Mouse (Mus musculus): ENCODE results near the gene Trmt10c.

Gene Trmt10c

DNA sequence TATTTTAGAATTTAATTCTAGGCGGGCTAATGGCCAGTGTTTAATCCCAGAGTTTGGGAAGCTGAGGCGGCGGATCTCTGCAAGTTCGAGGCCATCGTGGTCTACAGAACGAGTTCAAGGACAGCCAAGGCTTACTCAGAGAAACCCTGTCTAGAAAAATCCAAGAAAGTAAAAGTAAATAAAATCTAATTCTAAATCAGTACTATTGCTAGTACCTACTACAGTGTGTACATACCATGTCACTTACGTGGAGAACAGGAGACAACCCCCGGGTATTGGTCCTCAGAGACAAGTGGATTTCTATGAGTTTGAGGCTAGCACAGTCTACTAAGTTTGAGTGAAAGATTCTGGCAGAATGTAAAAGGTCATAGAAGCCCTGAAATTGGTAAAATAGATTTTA, 471 bp upstream of the Trmt10c start:
- no peak for DNase-seq

- no peak for DNase-seq
These were observed 1.1 kb downstream of the Trmt10c start for GRCm38 (mm10) chr16:56036501-56036900.

DNA sequence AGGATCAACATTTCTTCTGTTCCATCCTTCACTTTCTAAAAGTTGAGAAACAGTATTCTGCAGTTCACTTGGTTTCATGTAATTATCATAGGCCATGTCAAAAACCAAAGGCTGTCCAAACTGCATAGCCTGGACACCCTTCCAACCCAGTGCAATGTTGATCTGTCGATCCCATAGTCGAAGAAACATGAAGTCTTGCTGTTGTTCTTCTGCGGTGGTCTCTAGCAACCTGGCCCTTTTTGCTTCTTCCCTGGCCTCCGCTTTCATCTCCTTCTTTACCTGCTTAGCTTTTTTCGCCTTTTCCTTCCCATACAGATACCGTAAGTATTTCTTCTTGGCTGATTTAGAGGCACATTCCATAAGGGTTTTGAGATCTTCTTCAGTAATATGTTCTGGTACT, 3.1 kb downstream of the Trmt10c start:
- DNase-seq: no peak

DNA sequence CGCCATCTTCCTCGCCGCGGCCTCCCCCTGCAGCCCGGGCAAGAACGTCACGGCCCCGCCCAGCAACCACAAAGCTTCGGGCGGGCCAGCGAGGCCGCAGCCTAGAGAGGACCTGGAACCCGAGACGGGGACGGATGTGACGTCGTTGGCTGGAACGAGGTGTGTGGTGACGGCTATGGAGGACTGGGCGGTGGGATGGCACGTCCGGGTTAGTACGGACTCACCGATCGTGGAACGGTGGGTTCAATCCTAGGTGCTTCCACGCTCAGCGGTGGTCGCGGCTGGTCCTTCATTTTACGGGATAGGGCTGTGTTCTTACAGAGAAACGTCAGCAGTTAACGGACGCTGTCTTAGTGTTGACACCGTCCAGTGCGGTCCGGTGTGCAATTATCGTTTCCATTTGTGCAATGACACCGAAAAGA, 7.9 kb downstream of the Trmt10c start, which contains the start of gene Pcnp:
Gene Pcnp (minus strand): TSS at position 79 of the 422 bp plus-strand sequence.
- DNase-seq: peak; percentile 97

GRCm38 (mm10) chr16:56028722-56029551, 8.7 kb downstream of the Trmt10c start:
- DNase-seq: no peak

GRCm38 (mm10) chr16:56027854-56028629, 9.6 kb downstream of the Trmt10c start:
- DNase-seq: no peak

DNA sequence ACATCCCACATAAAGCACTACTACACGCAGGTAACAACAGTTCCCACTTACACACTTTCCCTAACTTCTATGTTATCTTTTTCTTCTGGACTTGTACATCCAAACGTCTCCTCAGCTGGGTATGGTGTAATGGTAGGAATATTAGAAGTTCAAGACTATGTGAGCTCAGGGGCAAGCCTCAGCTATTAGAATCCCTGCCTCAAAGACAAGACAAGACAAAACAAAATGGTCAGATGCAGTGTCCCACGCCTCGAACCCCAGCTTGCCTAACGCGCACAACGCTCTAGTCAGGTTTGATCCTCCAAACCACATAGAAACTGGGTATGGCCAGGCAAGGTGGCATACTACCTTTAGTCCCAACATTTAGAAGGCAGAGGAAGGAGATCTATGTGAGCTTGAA, 18.0 kb downstream of the Trmt10c start:
- DNase-seq: no peak

DNA sequence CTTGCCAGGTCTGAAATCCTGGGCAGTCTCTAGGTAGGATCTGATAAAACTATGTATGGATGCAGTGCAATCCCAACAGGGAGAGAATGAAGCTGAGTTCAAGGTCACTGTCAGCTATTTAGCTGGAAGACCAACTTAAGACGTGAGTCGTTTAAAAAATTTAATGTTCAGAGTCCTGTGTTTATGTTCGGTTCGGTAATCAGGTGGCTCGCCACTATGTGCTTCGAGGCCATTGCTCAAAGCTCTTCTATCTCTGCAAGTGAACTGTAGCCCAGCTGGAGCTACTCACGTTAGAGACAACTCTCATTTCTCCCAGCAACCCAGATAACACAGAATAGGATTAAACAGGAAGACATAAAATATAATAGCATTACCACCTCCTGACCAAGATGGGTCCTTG, 23.5 kb downstream of the Trmt10c start:
- no peak for DNase-seq

DNA sequence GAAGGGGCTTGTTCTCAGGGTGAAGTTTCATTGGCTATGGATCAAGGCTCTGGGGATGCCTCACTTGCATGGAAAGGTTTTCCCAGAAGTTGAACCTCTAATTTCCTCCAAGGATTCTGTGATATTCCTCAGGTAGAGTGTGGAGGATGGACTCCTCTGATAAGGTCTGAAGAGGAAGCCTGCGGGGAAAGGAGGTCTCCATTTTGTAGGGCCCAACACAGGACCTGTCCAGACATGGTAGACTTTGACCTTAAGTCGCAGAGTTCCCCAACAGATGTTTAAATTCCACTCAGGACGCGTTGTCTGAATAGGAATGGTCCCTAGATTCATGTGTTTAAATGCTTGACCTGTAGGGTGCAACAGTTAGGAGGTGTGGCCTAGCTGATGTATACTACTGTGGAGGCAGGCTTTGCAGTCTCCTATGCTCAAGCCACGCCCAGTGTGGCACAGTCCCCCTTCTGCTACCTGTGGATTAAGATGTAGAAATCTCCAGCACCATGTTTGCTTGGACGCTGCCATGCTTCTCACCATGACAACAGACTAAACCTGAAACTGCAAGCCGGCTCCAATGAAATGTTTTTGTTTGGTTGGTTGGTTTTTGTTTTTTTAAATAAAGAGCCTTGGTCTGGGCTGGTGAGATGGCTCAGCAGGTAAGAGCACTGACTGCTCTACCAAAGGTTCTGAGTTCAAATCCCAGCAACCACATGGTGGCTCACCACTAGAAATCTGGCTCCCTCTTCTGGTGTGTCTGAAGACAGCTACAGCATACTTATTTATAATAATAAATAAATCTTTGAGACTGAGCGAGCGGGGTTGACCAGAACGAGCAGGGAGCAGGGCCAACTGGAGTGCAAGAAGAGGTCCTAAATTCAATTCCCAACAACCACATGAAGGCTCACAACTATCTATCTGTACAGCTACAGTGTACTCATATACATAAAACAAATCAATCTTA, 24.6 kb downstream of the Trmt10c start:
- DNase-seq: no peak

DNA sequence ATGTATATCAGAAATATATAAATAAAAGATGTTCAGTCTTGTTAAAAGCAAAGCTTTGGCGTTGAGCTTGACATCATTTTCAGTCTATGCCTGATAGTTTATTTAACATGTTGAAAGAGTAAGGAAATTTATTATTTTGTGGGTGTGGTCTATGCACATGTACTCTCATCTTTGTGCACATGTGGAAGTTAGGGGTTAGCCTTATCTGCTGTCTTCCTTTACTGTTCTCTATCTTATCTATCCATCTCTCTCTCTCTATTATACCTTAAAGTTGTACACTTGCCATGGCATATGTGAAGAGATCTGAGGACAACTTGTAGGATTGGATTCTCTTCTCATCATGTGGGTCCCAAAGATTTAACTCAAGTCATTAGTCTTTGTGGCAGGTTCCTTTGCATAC, 28.8 kb downstream of the Trmt10c start:
- no peak for DNase-seq

DNA sequence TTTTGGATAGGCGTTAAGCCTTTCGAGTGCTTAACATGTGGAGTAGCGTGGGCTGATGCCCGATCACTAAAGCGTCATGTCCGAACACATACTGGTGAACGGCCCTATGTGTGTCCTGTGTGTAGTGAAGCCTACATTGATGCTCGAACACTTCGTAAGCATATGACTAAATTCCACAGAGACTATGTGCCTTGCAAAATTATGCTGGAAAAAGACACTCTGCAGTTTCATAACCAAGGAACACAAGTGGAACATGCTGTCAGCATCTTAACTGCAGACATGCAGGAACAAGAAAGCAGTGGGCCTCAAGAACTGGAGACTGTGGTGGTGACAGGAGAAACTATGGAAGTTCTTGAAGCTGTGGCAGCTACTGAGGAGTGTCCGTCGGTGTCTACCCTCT, 30.8 kb downstream of the Trmt10c start:
- DNase-seq: no peak

- DNase-seq: no peak
These were observed 43.4 kb downstream of the Trmt10c start for GRCm38 (mm10) chr16:55994235-55994634.

DNA sequence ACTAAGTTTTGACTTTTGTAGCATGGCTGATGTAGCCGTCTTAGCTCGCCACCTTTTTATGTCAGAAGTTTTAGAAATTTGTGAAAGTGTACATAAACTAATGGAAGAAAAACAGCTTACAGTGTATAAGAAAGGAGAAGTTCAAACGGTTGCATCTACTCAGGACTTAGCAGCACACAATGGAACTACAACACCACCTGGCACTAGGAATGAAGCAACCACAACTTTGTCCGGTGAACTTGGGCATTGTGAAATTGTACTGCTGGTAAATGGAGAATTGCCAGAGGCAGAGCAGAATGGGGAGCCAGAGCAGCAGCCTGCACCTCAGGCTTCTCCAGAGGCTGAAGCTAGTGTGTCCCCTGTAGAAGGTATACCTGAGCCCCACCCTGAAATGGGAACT, 47.3 kb downstream of the Trmt10c start:
- no peak for DNase-seq

DNA sequence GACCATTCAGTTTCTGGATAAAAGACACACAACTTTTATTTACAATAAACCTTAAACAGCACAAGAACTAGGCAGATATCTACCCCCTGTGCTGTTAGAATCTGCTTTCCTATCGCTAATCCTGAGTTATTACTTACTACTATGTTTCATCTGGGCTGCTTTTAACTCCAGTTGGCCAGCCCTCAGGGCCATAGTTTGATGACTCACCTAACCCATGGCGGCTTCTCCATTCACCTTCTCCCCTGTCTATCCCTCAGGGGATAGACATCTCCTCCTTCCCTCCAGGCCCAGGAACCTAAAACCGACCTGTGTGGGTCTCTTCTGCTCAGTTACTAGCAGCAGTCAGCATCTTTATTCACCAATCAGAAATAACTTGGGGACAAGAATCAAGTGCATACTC, 51.6 kb downstream of the Trmt10c start:
- DNase-seq: no peak

Data from kidney, adult 18-20 months (tissue).